Mouse (Mus musculus) urinary bladder, adult 2 months (tissue): ENCODE results near the gene Hpcal1. TPM values are rescaled to one million over a fixed set of nuclear protein-coding genes. Genes with fewer than 3 reads are reported as not detected.

Source experiments
- DNase-seq: peaks from one replicate; pipeline ENCODE4 v3.0.0; 2022; ENCODE audit warnings: low spot score
- polyA plus RNA-seq: library from polyadenylated mRNA; depleted of rRNA; stranded (reverse); fragments of >200 nt; gene quantifications from 2 replicates; pipeline ENCODE4 v1.2.3, GENCODE M21; 2012

Hpcal1 gene
- polyA plus RNA-seq, 1 experiment, result 52.8 TPM

GRCm38 (mm10) chr12:17715720-17716478, 25.2 kb downstream of the Hpcal1 start:
- DNase-seq, result no peak

- DNase-seq, result no peak
Observed at GRCm38 (mm10) chr12:17717257-17717656, 26.6 kb downstream of the Hpcal1 start.

GRCm38 (mm10) chr12:17718146-17718545, 27.5 kb downstream of the Hpcal1 start:
- DNase-seq, result no peak

GRCm38 (mm10) chr12:17721058-17721457, 30.4 kb downstream of the Hpcal1 start:
- no peak for DNase-seq

GRCm38 (mm10) chr12:17722452-17723181, 32.0 kb downstream of the Hpcal1 start:
- no peak for DNase-seq

- no peak for DNase-seq
Observed at GRCm38 (mm10) chr12:17723182-17723570, 32.5 kb downstream of the Hpcal1 start.

GRCm38 (mm10) chr12:17723999-17724398, 33.3 kb downstream of the Hpcal1 start:
- DNase-seq, result no peak

GRCm38 (mm10) chr12:17724412-17725090, 33.9 kb downstream of the Hpcal1 start:
- no peak for DNase-seq

- no peak for DNase-seq
Observed at GRCm38 (mm10) chr12:17725592-17725991, 34.9 kb downstream of the Hpcal1 start.

- no peak for DNase-seq
Observed at GRCm38 (mm10) chr12:17726576-17727320, 36.1 kb downstream of the Hpcal1 start.

- no peak for DNase-seq
Observed at GRCm38 (mm10) chr12:17727676-17728339, 37.2 kb downstream of the Hpcal1 start.

GRCm38 (mm10) chr12:17729211-17729900, 38.7 kb downstream of the Hpcal1 start:
- DNase-seq, result no peak

- no peak for DNase-seq
Observed at GRCm38 (mm10) chr12:17732006-17732405, 41.4 kb downstream of the Hpcal1 start.

GRCm38 (mm10) chr12:17732546-17732945, 41.9 kb downstream of the Hpcal1 start:
- DNase-seq, result no peak

GRCm38 (mm10) chr12:17733114-17733904, 42.7 kb downstream of the Hpcal1 start:
- no peak for DNase-seq

GRCm38 (mm10) chr12:17736396-17736795, 45.7 kb downstream of the Hpcal1 start:
- DNase-seq, result no peak

- DNase-seq, result no peak
Observed at GRCm38 (mm10) chr12:17736859-17737577, 46.4 kb downstream of the Hpcal1 start.

GRCm38 (mm10) chr12:17737808-17738207, 47.2 kb downstream of the Hpcal1 start:
- DNase-seq, result no peak

GRCm38 (mm10) chr12:17738473-17738872, 47.8 kb downstream of the Hpcal1 start:
- no peak for DNase-seq
